Mouse (Mus musculus): Measurements from ENCODE around the gene Cox7a1.

DNA sequence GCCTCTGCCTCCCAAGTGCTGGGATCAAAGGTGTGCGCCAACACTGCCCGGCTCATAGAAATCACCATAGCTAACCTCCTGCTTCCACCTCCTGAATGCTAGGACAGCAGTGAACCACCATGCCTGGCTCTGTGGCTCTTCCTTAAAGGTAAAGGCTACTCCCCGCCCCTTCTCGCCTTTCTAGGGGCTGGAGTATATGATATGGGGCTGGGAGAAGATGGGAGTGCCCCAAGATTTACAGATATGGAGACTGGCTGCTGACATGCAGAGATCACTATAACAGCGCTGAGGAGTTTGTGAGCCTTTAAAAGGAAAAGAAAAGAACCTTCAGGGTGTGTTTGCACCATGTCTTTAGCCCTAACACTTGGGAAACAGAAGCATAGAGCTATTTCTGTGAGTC, 38.3 kb downstream of the Cox7a1 start:
- TF ChIP-seq CTCF (IDR thresholded peaks at IDR 0.05; ENCODE audit: borderline replicate concordance, insufficient read depth, low read length) (no peak), POLR2A (IDR thresholded peaks at IDR 0.05; ENCODE audit: low read depth, low read length) (no peak)

Data from embryonic fibroblast, embryonic 13.5 days (primary cell).